17 mouse cellular contexts compared by ENCODE assay signal in the genomic region with DNA sequence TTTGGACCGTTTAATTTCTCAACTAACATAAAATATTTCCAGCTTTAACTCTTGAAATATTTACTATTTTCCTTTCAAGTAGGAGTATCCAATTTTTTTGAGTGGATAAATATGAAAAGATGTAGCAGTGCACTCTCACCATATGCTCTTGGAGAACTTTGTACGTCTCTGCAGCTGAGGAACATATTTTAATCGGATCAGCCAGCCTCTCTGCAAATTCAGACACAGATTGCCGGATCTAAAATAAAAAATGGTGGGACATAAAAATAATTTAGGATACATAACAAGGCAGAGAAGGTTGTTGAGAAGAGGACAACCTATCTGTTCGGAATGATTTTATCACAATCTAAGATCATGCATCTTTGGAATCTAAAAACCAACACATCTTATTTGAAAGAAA.
"Had no signal": no experiment of that assay in that cellular context is flagged by ENCODE, and none has a peak within 500 bp of the region (broad histone marks: within the 10 kb centered on the region; RNA-seq: fewer than 3 reads in every experiment).

No protein-coding gene starts in this region.

- H3K36me3 ChIP-seq: lung, embryonic 15.5 days; midbrain, embryonic 13.5 days; midbrain, embryonic 15.5 days; neural tube, embryonic 12.5 days; stomach, embryonic 15.5 days had no signal

- H3K27ac ChIP-seq: lung, embryonic 15.5 days; macrophage; midbrain, embryonic 13.5 days; midbrain, embryonic 15.5 days; neural tube, embryonic 12.5 days; stomach, embryonic 15.5 days; stomach, postnatal 0 days had no signal

- H3K27me3 ChIP-seq: lung, embryonic 15.5 days; megakaryocyte, embryonic 14.5 days; midbrain, embryonic 13.5 days; midbrain, embryonic 15.5 days; neural tube, embryonic 12.5 days; stomach, embryonic 15.5 days had no signal

- H3K4me3 ChIP-seq: lung, embryonic 15.5 days; megakaryocyte, embryonic 14.5 days; midbrain, embryonic 13.5 days; midbrain, embryonic 15.5 days; neural tube, embryonic 12.5 days; stomach, embryonic 15.5 days had no signal

- ATAC-seq: lung, postnatal 0 days; midbrain, embryonic 13.5 days; midbrain, embryonic 15.5 days had no signal

- H3K4me1 ChIP-seq: lung, embryonic 15.5 days; megakaryocyte, embryonic 14.5 days; midbrain, embryonic 13.5 days; midbrain, embryonic 15.5 days; neural tube, embryonic 12.5 days; stomach, embryonic 15.5 days had no signal

- H3K9ac ChIP-seq: lung, embryonic 15.5 days; midbrain, embryonic 13.5 days; midbrain, embryonic 15.5 days; neural tube, embryonic 12.5 days; stomach, embryonic 15.5 days had no signal

- H3K4me2 ChIP-seq: lung, embryonic 15.5 days; midbrain, embryonic 11.5 days; midbrain, embryonic 13.5 days; midbrain, embryonic 15.5 days; neural tube, embryonic 12.5 days; stomach, embryonic 15.5 days had no signal

- DNase-seq: lung, adult 18-20 months; lung, postnatal 14 days; lung, postnatal 36 days; right cerebral cortex, postnatal 14 days; thymus, adult 18-20 months; thymus, postnatal 14 days; thymus, postnatal 36 days had no signal

- H3K9me3 ChIP-seq: lung, embryonic 15.5 days; megakaryocyte, embryonic 14.5 days; midbrain, embryonic 13.5 days; midbrain, embryonic 15.5 days; neural tube, embryonic 12.5 days; stomach, embryonic 15.5 days had no signal
